Mouse (Mus musculus) liver, embryonic 11.5 days (tissue): Measurements from ENCODE around the gene Neurl1b. TPM values are rescaled to one million over a fixed set of nuclear protein-coding genes. Genes with fewer than 3 reads are reported as not detected.
A peak's percentile ranks its signal among the peaks of the same experiment; 100 is the strongest.

Experiments used
- ATAC-seq: fragments of 200-750 bp; cut with Nextera tagmentation; replicated peaks from 2 replicates; pipeline ENCODE4 v1.8.0; 2017; ENCODE audit warnings: moderate number of reproducible peaks, mild to moderate bottlenecking, moderate TSS enrichment, moderate library complexity; ENCODE audit not compliant: low FRiP score
- DNase-seq: peaks from one replicate; pipeline ENCODE4 v3.0.0-alpha.2; 2017; ENCODE audit warnings: low spot score
- H3K27ac ChIP-seq: fragments of 300-500 bp; sonication (generic); 2 replicates; pipeline ENCODE4 v1.5.1; 2014; ENCODE audit warnings: mild to moderate bottlenecking, low read depth, low read length, control low read depth
- H3K27me3 ChIP-seq: fragments of 300-500 bp; sonication (generic); replicated peaks from 2 replicates; pipeline ENCODE4 v1.6.1; 2014; ENCODE audit warnings: low read length, mixed read lengths; ENCODE audit not compliant: control insufficient read depth, insufficient read depth
- H3K36me3 ChIP-seq: fragments of 300-500 bp; sonication (generic); 2 replicates; pipeline ENCODE4 v1.6.1; 2014; ENCODE audit warnings: mild to moderate bottlenecking, low read length, moderate library complexity, mixed read lengths; ENCODE audit not compliant: control insufficient read depth, insufficient read depth
- H3K4me1 ChIP-seq: fragments of 300-500 bp; sonication (generic); replicated peaks from 2 replicates; pipeline ENCODE4 v1.6.1; 2014; ENCODE audit warnings: low read length, mixed read lengths; ENCODE audit not compliant: control insufficient read depth, insufficient read depth
- H3K4me2 ChIP-seq: fragments of 300-500 bp; sonication (generic); 2 replicates; pipeline ENCODE4 v1.6.1; 2014; ENCODE audit warnings: mild to moderate bottlenecking, control low read depth, moderate library complexity
- H3K4me3 ChIP-seq: fragments of 300-500 bp; sonication (generic); 2 replicates; pipeline ENCODE4 v1.5.1; 2014; ENCODE audit warnings: low read depth, low read length, control low read depth
- H3K9ac ChIP-seq: fragments of 300-500 bp; sonication (generic); 2 replicates; pipeline ENCODE4 v1.6.1; 2014; ENCODE audit warnings: low read depth, low read length, control low read depth
- H3K9me3 ChIP-seq: fragments of 300-500 bp; sonication (generic); 2 replicates; pipeline ENCODE4 v1.6.1; 2016; ENCODE audit warnings: low read length, inconsistent platforms, mixed read lengths; ENCODE audit not compliant: control insufficient read depth
- WGBS: fragments of 180-500 bp; shearing (Covaris S2); extraction: QIAGEN DNeasy Blood & Tissue Kit; methylation state at CpG from one replicate; pipeline ENCODE4 v1.1.7; 2014; 5-methylcytosine and 5-hydroxymethylcytosine counted together
- polyA plus RNA-seq: library from polyadenylated mRNA; unstranded; fragments of >200 nt; fragmentation: Nextera tagmentation; extraction: Ambion mirVana; gene quantifications from 2 replicates; pipeline ENCODE4 v1.2.1, GENCODE M21; 2014

The Neurl1b gene
- 0.08 and 0.12 TPM in 2 replicates for polyA plus RNA-seq

- 2% methylated on average over 105 of the region's 105 CpGs for WGBS
- H3K4me3 ChIP-seq = peak within 1 kb of the TSS; percentile 67
- H3K9me3 ChIP-seq = no peaks in the 10 kb centered on the region
- peak; percentile 59 for DNase-seq
- no peaks in the 10 kb centered on the region for H3K36me3 ChIP-seq
- peaks cover 78% of the 10 kb centered on the region for H3K27me3 ChIP-seq
- H3K4me2 ChIP-seq = peak within 1 kb of the TSS; percentile 96
- no peak within 1 kb of the TSS for H3K27ac ChIP-seq
- peaks cover 17% of the 10 kb centered on the region for H3K4me1 ChIP-seq
- H3K9ac ChIP-seq = peak within 1 kb of the TSS; percentile 53; the same call in 1 of the 2 replicates
- peak; percentile 43; the same call in 1 of the 2 replicates for ATAC-seq
Observed at GRCm38 (mm10) chr17:26414523-26415354, at the start of gene Neurl1b. Gene Neurl1b (plus strand): TSS chr17:26414829.

DNA sequence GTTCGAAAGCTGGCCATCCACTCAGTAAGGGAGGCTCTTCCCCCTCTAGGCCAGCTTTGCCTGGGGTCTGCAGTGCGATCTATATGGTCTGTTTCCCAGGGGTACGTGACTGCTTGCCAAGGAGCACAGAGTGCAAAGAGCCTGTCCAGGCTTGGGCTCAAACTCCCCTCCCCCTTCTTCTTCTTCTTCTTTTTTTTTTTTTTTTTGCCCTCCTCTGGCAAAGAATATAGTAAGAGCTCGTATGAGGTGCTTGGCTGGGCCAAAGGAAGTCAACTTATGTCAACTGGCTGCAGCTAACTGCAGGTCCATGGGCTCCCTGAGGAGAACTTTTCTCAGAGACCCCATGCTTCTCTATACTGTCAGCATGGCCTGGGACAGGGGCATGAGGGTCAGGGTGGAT, 47.8 kb upstream of the Neurl1b start:
- whole genome bisulfite sequencing = 61% methylated on average over 4 of the region's 4 CpGs
- no peak for ATAC-seq
- H3K27me3 ChIP-seq = no peaks in the 10 kb centered on the region

GRCm38 (mm10) chr17:26368336-26368992, 46.2 kb upstream of the Neurl1b start:
- H3K4me3 ChIP-seq = no peak overlapping the region
- H3K9ac ChIP-seq = no peak overlapping the region
- WGBS = 52% methylated on average over 10 of the region's 10 CpGs
- H3K4me2 ChIP-seq = no peak overlapping the region
- H3K9me3 ChIP-seq = no peaks in the 10 kb centered on the region
- H3K4me1 ChIP-seq = 0 out of 2 replicates have a peak, but pooled peaks cover under 1% of the 10 kb centered on the region
- no peak for ATAC-seq
- no peak overlapping the region for H3K27ac ChIP-seq
- H3K36me3 ChIP-seq = no peaks in the 10 kb centered on the region
- no peak for DNase-seq
- no peaks in the 10 kb centered on the region for H3K27me3 ChIP-seq

More for the DNA sequence above, 47.8 kb upstream of the Neurl1b start:
- Histone ChIP-seq H3K4me2 (no peak overlapping the region), H3K9me3 (no peaks in the 10 kb centered on the region), H3K4me1 (peaks cover 12% of the 10 kb centered on the region), H3K9ac (no peak overlapping the region), H3K4me3 (no peak overlapping the region), H3K36me3 (no peaks in the 10 kb centered on the region), H3K27ac (no peak overlapping the region)
- DNase-seq = no peak

DNA sequence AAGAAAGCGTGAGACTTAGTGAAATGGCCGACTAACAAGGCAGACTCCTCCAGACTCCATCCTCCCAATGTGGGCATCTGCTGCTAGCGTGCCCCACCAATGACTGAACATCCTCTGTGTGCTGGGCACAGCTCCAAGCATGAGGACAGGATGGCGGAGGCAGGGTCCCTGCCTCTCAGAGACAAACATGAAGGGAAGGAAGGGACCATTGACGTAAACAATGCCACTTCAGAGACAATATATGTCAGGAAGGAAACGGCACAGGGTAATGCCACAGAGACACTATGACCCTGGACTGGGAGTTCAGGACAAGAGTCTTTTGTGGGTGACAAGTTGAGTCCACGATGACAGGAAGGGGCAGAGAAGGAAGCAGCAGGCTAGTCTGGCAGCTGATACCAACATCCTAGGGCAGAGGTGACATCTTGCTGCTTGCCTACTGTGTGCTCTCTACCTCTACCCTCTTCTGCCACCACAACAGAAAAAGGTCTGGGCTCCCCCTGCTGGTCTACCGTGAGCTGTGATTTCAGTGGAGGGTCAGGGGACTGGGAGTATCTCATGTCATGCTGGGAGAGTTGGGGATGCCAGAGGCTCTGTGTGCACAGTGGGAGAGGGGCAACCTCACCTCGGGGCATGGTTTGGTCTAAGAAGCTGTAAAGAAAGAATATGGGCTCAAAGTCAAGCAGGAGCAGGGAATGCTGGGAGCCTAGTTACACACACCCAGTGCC, 43.9 kb upstream of the Neurl1b start:
- Histone ChIP-seq H3K9me3 (no peaks in the 10 kb centered on the region), H3K4me3 (no peak overlapping the region), H3K27me3 (no peaks in the 10 kb centered on the region), H3K27ac (no peak overlapping the region), H3K4me1 (no peaks in the 10 kb centered on the region), H3K4me2 (no peak overlapping the region), H3K36me3 (no peaks in the 10 kb centered on the region), H3K9ac (no peak overlapping the region)
- DNase-seq (no peak), ATAC-seq (no peak)
- WGBS = 44% methylated on average over 9 of the region's 9 CpGs

- Histone ChIP-seq H3K27me3 (no peaks in the 10 kb centered on the region), H3K9ac (no peak overlapping the region), H3K9me3 (no peaks in the 10 kb centered on the region), H3K36me3 (no peaks in the 10 kb centered on the region), H3K4me1 (no peaks in the 10 kb centered on the region), H3K4me2 (no peak overlapping the region), H3K4me3 (no peak overlapping the region), H3K27ac (no peak overlapping the region)
- DNase-seq (no peak), ATAC-seq (no peak)
- 52% methylated on average over 3 of the region's 3 CpGs for WGBS
Observed at GRCm38 (mm10) chr17:26371246-26371535, 43.4 kb upstream of the Neurl1b start.

- Histone ChIP-seq H3K4me1 (no peaks in the 10 kb centered on the region), H3K27me3 (no peaks in the 10 kb centered on the region), H3K4me2 (no peak overlapping the region), H3K27ac (no peak overlapping the region), H3K9ac (no peak overlapping the region), H3K36me3 (no peaks in the 10 kb centered on the region), H3K9me3 (no peaks in the 10 kb centered on the region), H3K4me3 (no peak overlapping the region)
- 74% methylated on average over 5 of the region's 5 CpGs for WGBS
- no peak for DNase-seq
- ATAC-seq = no peak
Observed at GRCm38 (mm10) chr17:26373211-26373610, 41.4 kb upstream of the Neurl1b start.

- no peaks in the 10 kb centered on the region for H3K27me3 ChIP-seq
- no peak overlapping the region for H3K4me3 ChIP-seq
- H3K9ac ChIP-seq = no peak overlapping the region
- H3K9me3 ChIP-seq = no peaks in the 10 kb centered on the region
- no peaks in the 10 kb centered on the region for H3K36me3 ChIP-seq
- 56% methylated on average over 1 of the region's 1 CpGs for WGBS
- H3K4me1 ChIP-seq = no peaks in the 10 kb centered on the region; the same call in none of the 2 replicates
- no peak overlapping the region for H3K27ac ChIP-seq
- no peak for DNase-seq
- no peak for ATAC-seq
- H3K4me2 ChIP-seq = no peak overlapping the region
Observed at GRCm38 (mm10) chr17:26376416-26376815, 38.2 kb upstream of the Neurl1b start.

DNA sequence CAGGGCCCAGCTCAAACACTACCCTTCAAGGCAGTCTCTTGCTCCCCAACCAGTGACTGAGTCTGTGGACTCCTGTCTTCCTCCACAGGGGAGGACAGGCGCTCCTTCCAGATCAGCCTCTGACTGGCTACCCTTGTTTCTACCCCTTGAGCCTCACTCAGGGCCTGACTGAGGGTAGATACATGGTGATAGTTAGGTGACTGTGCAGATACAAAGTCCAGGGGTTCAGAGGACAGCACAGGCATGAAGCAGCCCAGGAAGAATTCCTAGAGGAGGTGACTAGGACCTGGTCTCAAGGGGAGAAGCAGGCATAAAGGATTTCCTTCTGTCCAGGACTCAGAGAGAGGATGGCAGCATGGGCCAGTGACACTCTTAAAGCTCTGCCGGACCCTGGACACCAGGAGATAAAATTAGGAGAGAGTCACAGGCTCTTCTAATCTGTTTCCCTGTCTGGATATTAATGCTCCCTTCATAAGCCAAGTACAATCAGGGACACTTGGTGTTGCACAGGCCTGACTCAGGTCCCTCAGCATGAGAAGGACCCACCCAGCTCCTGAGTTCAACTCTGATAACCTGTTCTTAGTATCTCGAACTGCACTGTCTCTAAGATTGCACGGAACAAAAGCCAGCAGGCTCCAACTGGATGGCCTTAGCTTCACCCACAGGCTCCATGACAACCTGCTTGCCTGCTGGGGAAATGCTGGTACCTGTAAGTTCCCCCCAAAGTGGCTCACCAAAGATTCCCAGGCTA, 37.5 kb upstream of the Neurl1b start:
- H3K27ac ChIP-seq = no peak overlapping the region
- no peaks in the 10 kb centered on the region for H3K36me3 ChIP-seq
- WGBS = 81% methylated on average over 4 of the region's 4 CpGs
- peaks cover 2% of the 10 kb centered on the region for H3K4me1 ChIP-seq
- no peak for ATAC-seq
- DNase-seq = no peak
- no peaks in the 10 kb centered on the region for H3K27me3 ChIP-seq
- no peak overlapping the region for H3K9ac ChIP-seq
- no peaks in the 10 kb centered on the region for H3K9me3 ChIP-seq
- no peak overlapping the region for H3K4me3 ChIP-seq
- no peak overlapping the region for H3K4me2 ChIP-seq
